ENCODE assay signal across 13 mouse cellular contexts in genomic region chr13:102770194-102770593, GRCm38 (mm10).
DNase-seq lines count a peak whose midpoint lies in the region; ATAC-seq and TF ChIP-seq lines count a peak whose summit lies in the region.
"Had no signal": no experiment of that assay in that cellular context is flagged by ENCODE, and none has a peak within 500 bp of the region (broad histone marks: within the 10 kb centered on the region; RNA-seq: fewer than 3 reads in every experiment).

No protein-coding gene starts in this region.

- H3K4me2 ChIP-seq in intestine, embryonic 14.5 days (ENCODE audit: low read length) = no peak overlapping the region
- no peak overlapping the region for H3K4me2 ChIP-seq in intestine, postnatal 0 days (replicated peaks; ENCODE audit: low read depth)
- H3K4me2 ChIP-seq in lung, postnatal 0 days (replicated peaks; ENCODE audit: low read depth, low read length) = no peak overlapping the region
- H3K4me2 ChIP-seq: hindbrain, embryonic 15.5 days; liver, embryonic 15.5 days had no signal

- DNase-seq in intestine, embryonic 14.5 days (ENCODE audit: low spot score) = no peak
- DNase-seq in ES-CJ7 (ENCODE audit: low read depth, low spot score) = peak; percentile 30
- peak; percentile 47 for DNase-seq in brain, adult 2 months (ENCODE audit: low read depth, low spot score)
- DNase-seq in lung, postnatal 0 days (ENCODE audit: low spot score) = peak; percentile 85
- no peak for DNase-seq in adrenal gland, adult 18-20 months (ENCODE audit: low spot score in 2 of 2)
- no peak for DNase-seq in cerebellum, adult 2 months
- DNase-seq: adrenal gland, postnatal 36 days; cerebellum, adult 8-10 months; gastrocnemius, postnatal 25 days had no signal

- ATAC-seq in intestine, embryonic 14.5 days (replicated peaks; ENCODE audit: low FRiP score, low TSS enrichment, low read depth) = 0 out of 2 replicates have a peak, but pooled peaks have one; percentile 40
- ATAC-seq in intestine, postnatal 0 days = no peak
- peak; percentile 73 for ATAC-seq in lung, postnatal 0 days

- no peaks in the 10 kb centered on the region for H3K9me3 ChIP-seq in intestine, embryonic 14.5 days (ENCODE audit: control insufficient read depth, low read length)
- H3K9me3 ChIP-seq in intestine, postnatal 0 days (ENCODE audit: control insufficient read depth) = no peaks in the 10 kb centered on the region
- H3K9me3 ChIP-seq in lung, postnatal 0 days (ENCODE audit: low read length) = no peaks in the 10 kb centered on the region
- H3K9me3 ChIP-seq: G1E; hindbrain, embryonic 15.5 days; liver, embryonic 15.5 days had no signal

- no peak overlapping the region for H3K9ac ChIP-seq in intestine, embryonic 14.5 days (ENCODE audit: low read length)
- H3K9ac ChIP-seq in intestine, postnatal 0 days (ENCODE audit: low read depth, low read length) = no peak overlapping the region
- H3K9ac ChIP-seq in lung, postnatal 0 days (replicated peaks; ENCODE audit: low read depth) = no peak overlapping the region
- H3K9ac ChIP-seq: hindbrain, embryonic 15.5 days; liver, embryonic 15.5 days had no signal

- peak; percentile 49 for TF ChIP-seq EP300 in lung, postnatal 0 days (IDR thresholded peaks at IDR 0.05)

- no peak overlapping the region for H3K27ac ChIP-seq in intestine, embryonic 14.5 days (ENCODE audit: low read depth)
- H3K27ac ChIP-seq in intestine, postnatal 0 days (ENCODE audit: low read depth, low read length) = no peak overlapping the region
- 0 out of 2 replicates have a peak overlapping the region, but pooled peaks have one; percentile 9 for H3K27ac ChIP-seq in lung, postnatal 0 days (ENCODE audit: low read length)
- H3K27ac ChIP-seq in cerebellum, adult 2 months (ENCODE audit: insufficient read depth, low read length) = no peak overlapping the region
- H3K27ac ChIP-seq: hindbrain, embryonic 15.5 days; liver, embryonic 15.5 days had no signal

- no peaks in the 10 kb centered on the region for H3K27me3 ChIP-seq in intestine, embryonic 14.5 days (replicated peaks; ENCODE audit: control insufficient read depth, insufficient read depth, low read length)
- H3K27me3 ChIP-seq in intestine, postnatal 0 days (replicated peaks; ENCODE audit: control insufficient read depth, insufficient read depth, low read length) = no peaks in the 10 kb centered on the region
- H3K27me3 ChIP-seq in lung, postnatal 0 days (replicated peaks; ENCODE audit: insufficient read depth, low read length) = no peaks in the 10 kb centered on the region
- no peaks in the 10 kb centered on the region for H3K27me3 ChIP-seq in cerebellum, adult 2 months (ENCODE audit: control insufficient read depth, insufficient read depth, low read length)
- H3K27me3 ChIP-seq: hindbrain, embryonic 15.5 days; liver, embryonic 15.5 days had no signal

- H3K4me3 ChIP-seq in intestine, embryonic 14.5 days (ENCODE audit: low read depth, low read length) = no peak overlapping the region
- H3K4me3 ChIP-seq in intestine, postnatal 0 days (ENCODE audit: low read depth, low read length) = no peak overlapping the region
- no peak overlapping the region for H3K4me3 ChIP-seq in lung, postnatal 0 days (ENCODE audit: low read depth, low read length)
- no peak overlapping the region for H3K4me3 ChIP-seq in cerebellum, adult 2 months (replicated peaks; ENCODE audit: insufficient read depth, low read depth, low read length)
- H3K4me3 ChIP-seq: hindbrain, embryonic 15.5 days; liver, embryonic 15.5 days had no signal

- TF ChIP-seq CTCF in intestine, postnatal 0 days (IDR thresholded peaks at IDR 0.05; ENCODE audit: low read depth) = no peak
- TF ChIP-seq CTCF in lung, postnatal 0 days (IDR thresholded peaks at IDR 0.05) = no peak
- no peak for TF ChIP-seq CTCF in cerebellum, adult 2 months (IDR thresholded peaks at IDR 0.05; ENCODE audit: borderline replicate concordance, insufficient read depth, low read depth, low read length)

- peaks cover 54% of the 10 kb centered on the region for H3K36me3 ChIP-seq in intestine, embryonic 14.5 days (ENCODE audit: control insufficient read depth, insufficient read depth, low read length)
- H3K36me3 ChIP-seq in intestine, postnatal 0 days (ENCODE audit: control insufficient read depth, insufficient read depth) = peaks cover 45% of the 10 kb centered on the region
- peaks cover 10% of the 10 kb centered on the region; the same call in 1 of the 2 replicates for H3K36me3 ChIP-seq in lung, postnatal 0 days (ENCODE audit: insufficient read depth, low read length)
- H3K36me3 ChIP-seq: G1E; hindbrain, embryonic 15.5 days had no signal

- no peaks in the 10 kb centered on the region for H3K4me1 ChIP-seq in intestine, embryonic 14.5 days (replicated peaks; ENCODE audit: control insufficient read depth, insufficient read depth, low read length)
- H3K4me1 ChIP-seq in intestine, postnatal 0 days (replicated peaks; ENCODE audit: control insufficient read depth, insufficient read depth, low read length) = no peaks in the 10 kb centered on the region
- H3K4me1 ChIP-seq in lung, postnatal 0 days (ENCODE audit: insufficient read depth, low read depth, low read length) = no peaks in the 10 kb centered on the region
- H3K4me1 ChIP-seq in cerebellum, adult 2 months (ENCODE audit: control insufficient read depth, insufficient read depth, low read length) = no peaks in the 10 kb centered on the region

- 53% methylated on average over 8 of the region's 8 CpGs for WGBS in intestine, embryonic 14.5 days
- WGBS in intestine, postnatal 0 days = 53% methylated on average over 8 of the region's 8 CpGs
- WGBS in lung, postnatal 0 days = 29% methylated on average over 8 of the region's 8 CpGs
- 92% methylated on average over 8 of the region's 8 CpGs for WGBS in cerebellum, adult 2 months

- TF ChIP-seq POLR2A in cerebellum, adult 2 months (IDR thresholded peaks at IDR 0.05; ENCODE audit: borderline replicate concordance, insufficient read depth, low read length) = no peak

Comparison
In these comparisons a context has a peak if more than half of its experiments do, and no peak if none do; other contexts are left out.
1. DNase-seq: peak in ES-CJ7 (single experiment), brain, adult 2 months (single experiment) and lung, postnatal 0 days (single experiment); none in intestine, embryonic 14.5 days (single experiment), adrenal gland, adult 18-20 months (0 of 2) and cerebellum, adult 2 months (0 of 2).